Mouse (Mus musculus) midbrain, embryonic 16.5 days (tissue): Measurements from ENCODE around the gene Anks1b. TPM values are rescaled to one million over a fixed set of nuclear protein-coding genes. Genes with fewer than 3 reads are reported as not detected.

Experiments used
- ATAC-seq: fragments of 200-750 bp; cut with Nextera tagmentation; 2 replicates; pipeline ENCODE4 v1.8.0; 2017; ENCODE audit warnings: moderate TSS enrichment
- H3K27ac ChIP-seq: fragments of 300-500 bp; sonication (generic); 2 replicates; pipeline ENCODE4 v1.5.1; 2014; ENCODE audit warnings: mild to moderate bottlenecking, low read length, mixed read lengths
- H3K27me3 ChIP-seq: fragments of 300-500 bp; sonication (generic); 2 replicates; pipeline ENCODE4 v1.6.1; 2014; ENCODE audit warnings: low read depth, low read length, mixed read lengths; ENCODE audit not compliant: control insufficient read depth, insufficient read depth
- H3K36me3 ChIP-seq: fragments of 300-500 bp; sonication (generic); 2 replicates; pipeline ENCODE4 v1.6.1; 2014; ENCODE audit warnings: mild to moderate bottlenecking, low read length, moderate library complexity, mixed read lengths; ENCODE audit not compliant: control insufficient read depth, insufficient read depth
- H3K4me1 ChIP-seq: fragments of 300-500 bp; sonication (generic); 2 replicates; pipeline ENCODE4 v1.6.1; 2014; ENCODE audit warnings: mild to moderate bottlenecking, low read length, mixed read lengths; ENCODE audit not compliant: control insufficient read depth, insufficient read depth
- H3K4me2 ChIP-seq: fragments of 300-500 bp; sonication (generic); 2 replicates; pipeline ENCODE4 v1.6.1; 2014; ENCODE audit warnings: mild to moderate bottlenecking, low read length, mixed read lengths
- H3K4me3 ChIP-seq: fragments of 300-500 bp; sonication (generic); 2 replicates; pipeline ENCODE4 v1.5.1; 2014; ENCODE audit warnings: low read depth, mild to moderate bottlenecking, low read length, moderate library complexity, mixed read lengths
- H3K9ac ChIP-seq: fragments of 300-500 bp; sonication (generic); 2 replicates; pipeline ENCODE4 v1.6.1; 2014; ENCODE audit warnings: low read depth, low read length, mixed read lengths
- H3K9me3 ChIP-seq: fragments of 300-500 bp; sonication (generic); replicated peaks from 2 replicates; pipeline ENCODE4 v1.6.1; 2014; ENCODE audit warnings: mild to moderate bottlenecking, low read length, mixed read lengths; ENCODE audit not compliant: control insufficient read depth, poor library complexity, severe bottlenecking
- WGBS: fragments of 180-500 bp; shearing (Covaris S2); extraction: QIAGEN DNeasy Blood & Tissue Kit; methylation state at CpG from one replicate; pipeline ENCODE4 v1.1.7; 2014; 5-methylcytosine and 5-hydroxymethylcytosine counted together
- polyA plus RNA-seq: library from polyadenylated mRNA; unstranded; fragments of >200 nt; fragmentation: Nextera tagmentation; extraction: Ambion mirVana; gene quantifications from 2 replicates; pipeline ENCODE4 v1.2.1, GENCODE M21; 2015

Anks1b gene
- 93.6 and 94.3 TPM in 2 replicates for polyA plus RNA-seq

GRCm38 (mm10) chr10:89873146-89873950, at the start of gene Anks1b:
Gene Anks1b, plus strand, starts transcription at chr10:89873509.
- under 1% methylated on average over 44 of the region's 48 CpGs for WGBS
- peak within 1 kb of the TSS; percentile 87 for H3K4me3 ChIP-seq
- H3K4me1 ChIP-seq: peaks cover 18% of the 10 kb centered on the region
- no peaks in the 10 kb centered on the region for H3K36me3 ChIP-seq
- peak within 1 kb of the TSS; percentile 98 for H3K27ac ChIP-seq
- peak within 1 kb of the TSS; percentile 74 for H3K4me2 ChIP-seq
- no peaks in the 10 kb centered on the region for H3K27me3 ChIP-seq
- H3K9me3 ChIP-seq: no peaks in the 10 kb centered on the region
- peak; percentile 88 for ATAC-seq
- H3K9ac ChIP-seq: peak within 1 kb of the TSS; percentile 88

GRCm38 (mm10) chr10:89823906-89824305, 49.4 kb upstream of the Anks1b start:
- H3K9me3 ChIP-seq: no peaks in the 10 kb centered on the region
- peaks cover 2% of the 10 kb centered on the region; the same call in 1 of the 2 replicates for H3K36me3 ChIP-seq
- H3K27me3 ChIP-seq: no peaks in the 10 kb centered on the region
- no peaks in the 10 kb centered on the region for H3K4me1 ChIP-seq
- no peak overlapping the region for H3K4me3 ChIP-seq
- H3K4me2 ChIP-seq: no peak overlapping the region
- H3K27ac ChIP-seq: no peak overlapping the region
- no peak for ATAC-seq
- 22% methylated on average over 2 of the region's 2 CpGs for WGBS
- no peak overlapping the region for H3K9ac ChIP-seq

GRCm38 (mm10) chr10:89826896-89827295, 46.4 kb upstream of the Anks1b start:
- Histone ChIP-seq H3K4me3 (no peak overlapping the region), H3K4me2 (no peak overlapping the region), H3K4me1 (no peaks in the 10 kb centered on the region), H3K9ac (no peak overlapping the region), H3K9me3 (no peaks in the 10 kb centered on the region), H3K27ac (no peak overlapping the region), H3K27me3 (no peaks in the 10 kb centered on the region), H3K36me3 (peaks cover under 1% of the 10 kb centered on the region; the same call in 1 of the 2 replicates)
- no peak for ATAC-seq
- WGBS: 57% methylated on average over 3 of the region's 3 CpGs

- Histone ChIP-seq H3K27ac (no peak overlapping the region), H3K36me3 (no peaks in the 10 kb centered on the region), H3K9me3 (no peaks in the 10 kb centered on the region), H3K9ac (no peak overlapping the region), H3K4me1 (no peaks in the 10 kb centered on the region), H3K4me3 (no peak overlapping the region), H3K27me3 (no peaks in the 10 kb centered on the region), H3K4me2 (no peak overlapping the region)
- ATAC-seq: no peak
- 80% methylated on average over 4 of the region's 4 CpGs for WGBS
Observed at GRCm38 (mm10) chr10:89832334-89832733, 41.0 kb upstream of the Anks1b start.

GRCm38 (mm10) chr10:89833166-89833565, 40.1 kb upstream of the Anks1b start:
- Histone ChIP-seq H3K4me3 (no peak overlapping the region), H3K27me3 (no peaks in the 10 kb centered on the region), H3K27ac (no peak overlapping the region), H3K9ac (no peak overlapping the region), H3K36me3 (no peaks in the 10 kb centered on the region), H3K4me1 (no peaks in the 10 kb centered on the region), H3K9me3 (no peaks in the 10 kb centered on the region), H3K4me2 (no peak overlapping the region)
- WGBS: 87% methylated on average over 10 of the region's 10 CpGs
- ATAC-seq: no peak

- Histone ChIP-seq H3K36me3 (no peaks in the 10 kb centered on the region), H3K9ac (no peak overlapping the region), H3K9me3 (no peaks in the 10 kb centered on the region), H3K27me3 (no peaks in the 10 kb centered on the region), H3K4me2 (no peak overlapping the region), H3K4me1 (no peaks in the 10 kb centered on the region), H3K27ac (no peak overlapping the region), H3K4me3 (no peak overlapping the region)
- ATAC-seq: no peak
- WGBS: 32% methylated on average over 3 of the region's 3 CpGs
Observed at GRCm38 (mm10) chr10:89837476-89837875, 35.8 kb upstream of the Anks1b start.

GRCm38 (mm10) chr10:89838834-89839233, 34.5 kb upstream of the Anks1b start:
- H3K4me3 ChIP-seq: no peak overlapping the region
- no peaks in the 10 kb centered on the region for H3K27me3 ChIP-seq
- ATAC-seq: no peak
- no peak overlapping the region for H3K27ac ChIP-seq
- H3K4me2 ChIP-seq: no peak overlapping the region
- WGBS: 91% methylated on average over 3 of the region's 3 CpGs
- no peaks in the 10 kb centered on the region for H3K36me3 ChIP-seq
- no peak overlapping the region for H3K9ac ChIP-seq
- H3K9me3 ChIP-seq: no peaks in the 10 kb centered on the region
- H3K4me1 ChIP-seq: no peaks in the 10 kb centered on the region

- no peaks in the 10 kb centered on the region for H3K36me3 ChIP-seq
- no peaks in the 10 kb centered on the region for H3K27me3 ChIP-seq
- H3K4me1 ChIP-seq: no peaks in the 10 kb centered on the region
- H3K4me2 ChIP-seq: no peak overlapping the region
- ATAC-seq: no peak
- no peak overlapping the region for H3K27ac ChIP-seq
- no peak overlapping the region for H3K9ac ChIP-seq
- WGBS: 91% methylated on average over 6 of the region's 6 CpGs
- H3K9me3 ChIP-seq: 0 out of 2 replicates have a peak, but pooled peaks cover 2% of the 10 kb centered on the region
- H3K4me3 ChIP-seq: no peak overlapping the region
Observed at GRCm38 (mm10) chr10:89850951-89851350, 22.4 kb upstream of the Anks1b start.

- 79% methylated on average over 5 of the region's 5 CpGs for WGBS
- no peak for ATAC-seq
- no peak overlapping the region for H3K27ac ChIP-seq
Observed at GRCm38 (mm10) chr10:89855251-89855875, 17.9 kb upstream of the Anks1b start.

More at GRCm38 (mm10) chr10:89855251-89855875, 17.9 kb upstream of the Anks1b start:
- no peak overlapping the region for H3K9ac ChIP-seq
- no peak overlapping the region for H3K4me2 ChIP-seq
- H3K27me3 ChIP-seq: no peaks in the 10 kb centered on the region
- no peaks in the 10 kb centered on the region for H3K4me1 ChIP-seq
- H3K4me3 ChIP-seq: no peak overlapping the region
- no peaks in the 10 kb centered on the region for H3K9me3 ChIP-seq
- H3K36me3 ChIP-seq: no peaks in the 10 kb centered on the region
